Mouse (Mus musculus): ENCODE results near the gene Arhgap29.

The Arhgap29 gene

DNA sequence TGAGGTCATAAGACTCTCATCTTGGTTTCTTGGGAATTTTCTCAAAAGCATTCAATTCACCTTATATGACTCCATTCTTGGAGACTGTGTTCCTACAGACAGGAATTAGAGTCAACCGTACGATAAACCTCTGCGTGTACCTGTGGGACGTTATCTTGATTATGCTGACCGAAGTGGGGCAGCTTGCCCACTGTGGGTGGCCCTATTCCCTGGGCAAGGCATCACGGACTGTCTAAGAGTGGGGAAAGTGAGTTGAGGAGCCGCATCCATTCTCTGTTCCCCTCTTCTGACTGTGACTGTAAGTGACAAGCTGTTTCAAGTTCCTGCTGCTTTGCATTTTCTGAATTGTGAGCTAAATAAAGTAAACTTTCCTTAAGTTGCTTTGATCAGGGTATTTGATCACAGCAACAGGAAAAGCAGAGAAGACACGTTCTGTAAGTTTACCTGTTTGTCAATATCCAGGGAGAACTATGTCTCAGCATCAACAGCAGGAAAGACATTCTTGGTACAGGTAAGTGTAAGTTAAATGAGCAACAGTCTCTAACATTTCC, at the start of gene Arhgap29:
Gene Arhgap29 (plus strand): TSS at position 501 of the 551 bp plus-strand sequence.
- no peak for DNase-seq

DNA sequence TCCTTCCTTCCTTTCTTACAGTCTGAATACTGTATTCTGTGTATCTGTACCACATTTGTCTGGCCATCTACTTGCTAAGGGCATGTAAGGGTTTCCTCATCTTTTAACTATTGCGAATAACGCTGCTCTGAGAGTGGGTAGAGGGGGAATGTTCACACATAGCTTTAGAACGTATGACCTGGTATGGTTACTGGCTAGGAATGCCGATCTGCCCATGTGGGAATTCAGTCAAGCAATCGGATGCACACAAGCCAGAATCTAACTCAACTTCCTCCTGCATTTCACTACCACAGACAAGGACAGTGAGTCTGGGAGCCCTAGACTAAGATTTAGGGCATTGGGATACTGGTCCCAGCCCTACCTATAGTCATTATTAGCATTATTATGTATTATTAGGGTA, 49.6 kb upstream of the Arhgap29 start:
- DNase-seq, result no peak

DNA sequence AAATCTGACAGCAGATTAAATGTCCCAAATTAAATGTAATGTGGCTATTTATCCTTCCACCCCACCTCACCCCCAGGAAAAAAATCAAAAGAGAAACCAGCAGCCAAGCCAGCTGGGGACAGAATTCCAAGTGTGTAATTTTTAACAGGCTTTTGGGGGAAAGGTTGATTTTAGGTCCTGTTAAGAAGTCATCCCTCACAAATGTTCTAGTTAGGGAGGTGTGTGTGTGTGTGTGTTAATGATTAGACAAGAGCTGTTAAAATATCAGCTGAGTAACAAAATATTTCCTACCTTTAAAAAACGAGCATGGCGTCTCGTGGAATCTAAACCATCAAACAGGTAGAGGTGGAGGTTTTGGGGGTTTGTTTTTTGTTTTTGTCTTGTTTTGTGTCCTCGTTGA, 49.1 kb upstream of the Arhgap29 start:
- no peak for DNase-seq

DNA sequence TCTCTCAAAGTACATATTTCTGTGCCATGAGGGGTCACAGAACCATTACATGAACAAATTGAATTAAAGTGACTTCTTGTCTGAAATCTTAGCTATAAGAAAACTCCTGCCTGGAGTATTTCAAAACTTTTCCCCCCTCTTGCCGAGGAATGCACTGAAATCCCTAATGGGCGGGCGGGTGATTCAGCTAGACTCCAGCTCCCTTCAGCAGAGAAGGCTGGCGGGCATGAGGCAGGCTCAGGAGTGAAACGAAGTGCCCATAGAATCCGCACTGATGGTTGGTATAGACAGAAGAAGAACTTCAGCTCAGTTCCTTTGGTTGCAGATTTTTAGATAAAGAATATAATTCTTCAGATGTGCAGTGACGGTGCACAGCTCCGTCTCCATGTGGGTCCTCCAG, 48.6 kb upstream of the Arhgap29 start:
- DNase-seq, result no peak

DNA sequence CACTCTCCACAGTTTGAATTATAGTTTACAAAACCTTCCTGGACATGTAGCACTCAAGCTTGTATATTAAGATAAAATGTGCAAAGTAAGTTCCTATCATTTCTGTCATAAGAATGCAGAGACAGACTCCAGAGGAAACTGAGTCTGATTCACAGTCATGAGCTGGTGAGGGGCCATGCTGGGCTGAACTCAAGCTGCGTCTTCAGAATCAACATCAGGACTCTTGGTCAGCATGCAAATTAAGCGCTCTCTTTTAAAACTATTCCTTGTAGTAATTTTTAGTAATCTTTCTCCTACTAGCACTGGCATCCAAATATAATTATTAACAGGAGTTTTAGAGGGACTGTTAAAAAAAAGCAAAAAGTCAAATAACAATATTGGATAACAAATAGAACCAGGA, 47.9 kb upstream of the Arhgap29 start:
- DNase-seq, result no peak

DNA sequence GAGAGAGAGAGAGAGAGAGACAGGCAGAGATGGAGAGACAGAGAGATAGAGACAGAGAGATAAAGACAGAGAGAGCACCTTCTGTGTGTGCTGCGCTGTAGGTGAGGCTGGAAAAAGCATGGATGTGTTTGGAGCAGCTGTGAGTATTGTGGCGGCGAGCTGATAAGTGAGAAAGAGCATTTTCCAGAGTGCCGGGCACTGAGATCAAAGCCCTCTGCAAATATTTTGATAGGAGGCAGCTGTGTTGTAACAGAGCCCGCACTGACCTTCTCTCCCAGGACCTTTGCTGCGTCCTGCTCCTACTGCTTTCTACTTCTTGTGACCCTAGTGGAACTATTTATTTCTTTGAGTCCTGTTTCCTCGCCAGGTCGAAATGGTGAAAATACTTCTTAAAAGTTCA, 45.7 kb upstream of the Arhgap29 start:
- no peak for DNase-seq

DNA sequence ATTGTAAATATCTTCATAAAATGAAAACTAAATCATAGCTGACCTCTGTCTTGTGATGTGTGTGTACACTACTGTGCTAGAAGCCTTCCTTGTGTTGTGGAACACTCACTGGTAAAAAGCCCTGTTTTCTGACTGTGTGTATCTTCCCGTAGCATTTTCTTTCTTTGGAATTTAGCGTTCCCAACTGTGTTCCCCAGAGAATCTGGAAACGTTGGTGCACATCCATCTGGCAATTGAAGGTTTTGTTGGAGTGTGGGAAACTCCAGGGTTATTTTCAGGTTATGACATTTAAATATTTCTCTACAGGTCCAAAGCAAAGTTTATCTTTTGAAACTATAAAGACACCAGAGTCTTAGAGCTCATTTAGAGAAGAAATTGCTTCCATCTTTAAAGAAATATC, 43.2 kb upstream of the Arhgap29 start:
- no peak for DNase-seq

DNA sequence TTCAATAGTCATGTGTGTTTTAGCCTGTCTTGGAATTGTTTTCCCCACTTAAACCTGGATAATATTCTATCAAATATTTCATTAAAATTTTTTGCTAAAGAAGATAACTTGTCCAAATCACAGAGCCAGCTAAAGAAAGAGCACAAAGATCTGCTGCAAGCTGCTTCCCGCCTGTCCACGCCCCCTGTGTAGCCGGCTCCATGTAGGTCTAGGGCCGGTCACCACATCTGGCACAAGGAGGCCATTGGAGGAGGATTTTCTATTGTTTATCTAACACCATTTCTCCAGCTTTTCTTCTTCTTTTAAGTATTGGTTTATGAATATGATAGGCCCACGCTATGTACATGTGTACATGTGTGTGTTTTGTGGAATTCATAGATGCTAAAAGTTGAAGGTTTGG, 38.9 kb upstream of the Arhgap29 start:
- DNase-seq, result no peak

DNA sequence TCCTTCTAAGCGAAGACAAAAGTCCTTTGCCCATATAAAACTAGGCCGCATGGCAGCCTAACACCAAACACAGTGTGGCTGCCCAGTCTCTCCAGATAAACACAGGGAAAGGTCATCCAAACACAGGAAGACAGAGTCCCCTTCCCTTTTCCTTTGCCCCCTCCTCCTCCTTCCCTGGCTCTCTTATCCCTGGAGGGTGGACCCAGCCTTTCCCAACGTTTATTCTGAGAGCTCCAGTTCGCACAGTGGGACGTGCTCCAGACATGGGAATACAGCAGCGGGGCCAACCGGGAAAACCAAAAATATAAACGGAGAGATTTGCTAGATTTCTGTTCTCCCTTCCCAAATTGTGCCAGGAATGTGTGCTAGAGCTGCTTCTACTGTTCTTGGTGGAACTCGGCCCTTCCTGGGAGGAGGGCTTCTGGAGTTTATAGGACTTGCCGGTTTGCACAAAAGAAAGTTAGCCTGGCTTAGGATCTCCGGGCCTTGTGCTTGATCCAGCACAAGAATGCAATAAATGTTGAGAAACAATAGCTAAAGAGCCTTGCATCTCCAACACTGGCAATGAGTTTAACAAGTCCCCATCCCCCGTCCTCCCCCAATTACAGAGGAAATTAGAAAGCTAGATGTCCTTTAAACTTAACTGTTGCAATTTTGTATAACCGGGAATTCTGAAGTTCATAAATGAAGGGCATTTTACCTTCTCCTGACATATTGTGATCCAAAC, 37.7 kb upstream of the Arhgap29 start:
- no peak for DNase-seq

DNA sequence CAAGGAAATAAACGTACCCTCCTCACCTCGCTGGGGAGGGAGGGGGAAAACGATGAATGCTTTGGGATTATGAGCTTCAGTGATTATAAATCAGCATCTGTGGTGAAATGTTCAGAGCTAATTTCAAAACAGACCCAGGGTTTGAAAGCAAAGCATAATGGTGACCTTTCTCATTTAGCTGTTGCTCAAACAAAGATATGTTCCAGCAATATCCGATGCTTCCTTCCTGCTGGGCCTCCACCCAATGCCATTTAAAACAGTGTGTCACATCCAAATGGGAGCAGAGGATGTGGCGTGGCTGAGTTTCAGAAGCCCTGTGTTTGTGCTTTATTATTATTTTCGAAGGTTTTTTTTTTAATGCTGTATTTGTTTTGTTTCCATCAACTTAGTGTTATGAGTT, 37.1 kb upstream of the Arhgap29 start:
- no peak for DNase-seq

DNA sequence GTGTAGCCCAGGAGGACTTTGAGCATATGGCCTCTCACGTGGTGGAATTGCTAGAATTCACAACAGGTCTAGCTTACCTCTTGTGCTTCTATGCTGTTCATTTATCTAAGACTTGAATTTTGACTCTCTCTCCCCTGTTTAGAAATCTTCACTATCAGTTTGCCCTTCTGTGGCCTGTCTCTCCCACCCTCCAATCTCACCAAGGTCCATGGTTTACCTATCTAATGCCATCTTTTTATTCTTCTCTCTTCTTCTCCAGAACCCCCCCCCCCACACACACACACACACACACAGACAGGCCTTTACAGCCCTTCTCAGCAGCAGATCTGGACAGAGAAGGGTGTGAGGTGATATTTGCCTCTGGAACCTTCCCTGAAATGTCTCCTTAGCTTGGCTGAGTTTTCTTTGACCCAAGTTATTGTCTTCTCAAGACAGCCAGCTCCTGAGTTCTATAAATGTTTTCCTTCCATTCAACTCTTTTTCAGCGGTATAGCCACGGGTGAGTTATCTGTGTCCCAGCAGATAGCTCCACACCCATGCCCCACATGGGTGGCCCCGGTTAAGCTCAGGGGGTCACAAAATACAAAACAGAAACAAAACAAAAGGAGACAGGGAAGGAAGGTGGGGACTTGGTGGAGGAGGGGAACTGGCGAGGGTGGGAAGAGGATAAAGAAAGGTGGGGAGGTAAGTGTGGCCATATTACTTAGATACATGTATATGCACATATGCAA, 35.4 kb upstream of the Arhgap29 start:
- no peak for DNase-seq

DNA sequence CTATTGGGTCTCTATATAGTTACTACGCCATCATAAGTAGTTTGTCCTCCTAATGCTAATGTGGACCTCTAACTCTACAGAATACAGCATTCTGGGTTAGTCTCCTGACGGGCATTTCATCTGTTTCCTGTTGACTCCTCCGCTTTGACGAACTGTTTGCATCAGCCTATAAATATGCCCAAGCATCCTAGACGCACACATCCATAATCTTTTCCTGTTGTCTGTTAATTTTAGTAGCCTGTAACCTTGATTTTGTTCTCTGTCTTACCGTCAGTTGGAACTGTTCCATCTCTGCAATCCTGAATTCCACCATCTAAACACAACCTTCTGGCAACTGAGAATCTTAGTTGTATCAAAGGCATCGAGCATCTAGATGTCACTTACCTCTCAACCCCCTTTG, 34.7 kb upstream of the Arhgap29 start:
- DNase-seq, result no peak

DNA sequence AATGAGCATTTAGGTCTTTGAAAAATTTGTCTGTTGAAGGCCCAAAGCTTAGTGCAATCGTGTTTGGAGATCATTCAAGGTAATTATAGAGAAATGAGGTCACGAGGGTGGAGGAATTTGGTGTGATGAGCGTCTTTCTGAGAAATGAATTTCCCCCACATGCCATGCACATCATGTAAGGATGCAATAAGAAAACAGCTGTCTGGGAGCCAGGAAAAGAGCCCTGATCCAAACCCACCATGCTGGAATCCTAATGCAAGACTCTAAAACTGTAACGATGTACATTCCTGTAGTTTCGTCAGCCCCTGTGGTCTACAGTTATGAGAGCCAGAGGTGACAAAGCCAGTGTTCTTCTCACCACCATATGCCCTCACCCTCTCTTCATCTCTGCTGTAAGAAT, 32.4 kb upstream of the Arhgap29 start:
- no peak for DNase-seq

DNA sequence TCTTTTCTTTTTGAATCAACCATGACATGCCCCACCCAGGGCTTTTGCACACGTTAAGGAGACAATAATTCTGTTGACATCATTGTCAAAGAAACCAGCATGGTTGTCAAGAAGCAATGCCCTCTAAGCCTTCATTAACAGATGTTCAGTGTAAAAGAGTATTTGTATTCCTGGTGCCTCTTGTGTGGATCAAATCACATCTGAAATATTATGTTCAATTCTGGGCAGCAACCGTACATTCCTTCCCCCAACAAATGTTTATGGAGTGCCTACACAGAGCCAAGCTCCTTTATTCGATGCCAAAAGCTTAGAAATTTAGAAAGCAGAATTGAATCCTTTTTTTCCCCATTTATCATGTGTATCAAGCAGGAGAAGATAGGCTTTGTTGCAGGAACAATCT, 31.6 kb upstream of the Arhgap29 start:
- DNase-seq, result no peak

DNA sequence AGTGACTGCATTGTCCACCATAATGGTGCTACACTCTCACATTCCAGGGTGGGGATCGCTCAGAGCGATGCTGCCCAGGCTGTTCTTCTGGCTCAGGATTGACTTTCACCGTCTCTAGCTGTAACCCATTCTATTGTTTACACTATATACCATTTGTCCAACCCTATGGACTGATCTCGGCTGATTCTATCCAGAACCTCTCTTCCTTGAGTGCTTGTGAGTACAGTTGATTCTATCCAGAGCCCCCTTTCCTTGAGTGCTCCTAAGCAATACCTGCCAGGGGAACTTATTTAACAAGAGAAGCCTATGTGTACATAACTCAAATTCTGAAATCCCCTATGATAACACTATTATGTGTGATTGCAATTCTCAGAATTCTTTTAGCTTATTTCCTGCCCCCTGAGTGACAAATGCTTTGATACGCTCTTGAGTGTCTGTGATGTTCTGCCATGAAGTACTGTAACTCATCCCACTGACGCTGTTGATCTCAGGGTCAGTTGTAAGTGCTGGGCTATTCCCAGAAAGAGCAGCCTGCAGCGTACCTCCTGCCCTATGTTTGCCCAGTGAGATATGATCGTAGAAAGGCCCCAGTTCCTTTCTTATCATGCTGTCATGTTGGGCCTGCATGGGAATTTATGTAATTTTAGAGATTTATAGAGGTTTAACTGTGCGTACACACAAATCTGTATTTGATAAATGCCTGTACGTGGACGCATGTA, 27.4 kb upstream of the Arhgap29 start:
- DNase-seq, result no peak

DNA sequence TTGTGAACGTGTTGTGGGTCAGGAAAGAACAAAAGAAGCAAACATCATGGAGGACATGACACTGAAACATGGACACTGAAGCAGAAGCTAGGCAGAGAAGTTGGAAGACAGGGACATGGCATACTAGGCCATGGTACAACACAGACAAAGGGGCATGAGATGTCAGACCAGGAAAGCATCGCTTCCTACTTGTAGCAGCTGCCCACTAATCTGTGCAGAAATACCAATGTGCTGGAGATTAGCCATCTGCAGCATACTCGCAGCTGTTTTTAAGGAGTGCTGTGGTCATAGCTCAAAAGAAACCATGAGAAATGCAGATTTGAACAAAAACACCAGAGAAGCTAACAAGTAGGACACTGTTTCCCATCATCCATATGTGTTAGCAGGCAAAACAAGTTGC, 24.7 kb upstream of the Arhgap29 start:
- DNase-seq, result no peak

DNA sequence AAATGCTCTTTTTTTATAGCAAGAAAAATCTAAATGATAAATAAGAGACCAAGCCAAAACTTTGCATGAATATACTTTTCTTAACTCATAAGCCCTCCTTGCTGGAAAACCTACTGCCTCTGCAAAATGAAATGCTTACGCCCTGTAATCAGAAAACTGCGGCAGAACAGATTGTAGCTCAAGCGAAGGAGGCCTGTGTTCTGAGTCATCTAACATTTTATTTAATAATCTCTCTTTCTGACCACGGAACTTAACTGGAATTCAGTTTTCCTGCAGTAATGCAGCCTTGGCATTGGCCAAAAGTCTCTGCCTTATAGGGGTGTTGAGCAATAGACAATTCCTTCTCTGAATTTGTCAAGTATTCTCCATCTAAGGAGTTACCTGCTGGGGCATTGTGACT, 19.5 kb upstream of the Arhgap29 start:
- no peak for DNase-seq

DNA sequence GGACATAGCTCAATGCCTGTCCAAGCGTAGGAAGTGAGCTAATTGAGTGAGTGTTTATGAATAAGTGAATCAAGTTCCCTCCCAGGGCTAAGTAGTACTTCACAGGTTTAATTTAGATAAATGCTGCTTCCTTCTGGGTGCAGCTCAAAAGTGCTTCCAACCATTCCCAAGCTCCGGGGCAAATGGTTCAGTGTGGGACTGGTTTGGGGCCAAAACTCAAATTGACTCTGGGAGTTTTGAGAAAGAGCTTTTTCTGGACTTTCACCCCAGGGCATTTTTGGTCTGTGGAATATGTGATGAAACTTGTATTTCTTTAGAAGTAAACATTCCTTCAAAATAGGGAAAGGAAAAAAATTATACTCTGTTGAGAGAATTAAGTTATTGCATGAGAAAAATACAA, 16.1 kb upstream of the Arhgap29 start:
- no peak for DNase-seq

DNA sequence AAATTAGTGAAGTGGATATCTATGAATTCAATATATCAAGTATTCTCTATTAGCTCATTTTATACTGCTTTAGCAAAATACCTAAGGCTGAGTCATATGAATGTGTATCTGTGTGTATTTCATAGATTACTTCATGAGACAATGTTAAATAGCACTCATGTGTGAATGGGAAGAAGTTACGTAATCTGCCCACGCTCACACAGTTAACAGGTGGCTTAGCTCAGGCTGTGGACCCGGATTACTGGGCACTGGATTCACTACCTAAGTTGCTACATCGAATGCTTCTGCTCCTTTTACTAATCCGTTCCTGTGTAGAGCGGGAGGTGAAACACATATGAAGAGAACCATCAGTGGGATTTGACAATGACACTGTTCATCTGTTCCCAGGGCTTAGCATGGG, 15.3 kb upstream of the Arhgap29 start:
- no peak for DNase-seq

DNA sequence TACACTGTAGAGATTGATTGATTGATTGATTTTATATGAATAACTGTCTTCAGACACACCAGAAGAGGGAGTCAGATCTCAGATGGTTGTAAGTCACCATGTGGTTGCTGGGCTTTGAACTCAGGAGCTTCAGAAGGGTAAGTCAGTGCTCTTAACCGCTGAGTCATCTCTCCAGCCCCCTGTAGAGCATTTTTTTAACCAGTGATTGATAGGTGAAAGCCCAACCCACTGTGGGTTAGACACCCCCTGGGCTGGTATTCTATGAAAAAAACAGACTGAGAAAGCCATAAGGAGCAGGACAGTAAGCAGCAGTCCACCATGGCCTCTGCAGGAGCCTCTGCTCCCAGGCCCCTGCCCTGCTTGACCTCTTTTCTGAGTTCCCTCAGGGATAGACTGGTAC, 12.7 kb upstream of the Arhgap29 start:
- no peak for DNase-seq

DNA sequence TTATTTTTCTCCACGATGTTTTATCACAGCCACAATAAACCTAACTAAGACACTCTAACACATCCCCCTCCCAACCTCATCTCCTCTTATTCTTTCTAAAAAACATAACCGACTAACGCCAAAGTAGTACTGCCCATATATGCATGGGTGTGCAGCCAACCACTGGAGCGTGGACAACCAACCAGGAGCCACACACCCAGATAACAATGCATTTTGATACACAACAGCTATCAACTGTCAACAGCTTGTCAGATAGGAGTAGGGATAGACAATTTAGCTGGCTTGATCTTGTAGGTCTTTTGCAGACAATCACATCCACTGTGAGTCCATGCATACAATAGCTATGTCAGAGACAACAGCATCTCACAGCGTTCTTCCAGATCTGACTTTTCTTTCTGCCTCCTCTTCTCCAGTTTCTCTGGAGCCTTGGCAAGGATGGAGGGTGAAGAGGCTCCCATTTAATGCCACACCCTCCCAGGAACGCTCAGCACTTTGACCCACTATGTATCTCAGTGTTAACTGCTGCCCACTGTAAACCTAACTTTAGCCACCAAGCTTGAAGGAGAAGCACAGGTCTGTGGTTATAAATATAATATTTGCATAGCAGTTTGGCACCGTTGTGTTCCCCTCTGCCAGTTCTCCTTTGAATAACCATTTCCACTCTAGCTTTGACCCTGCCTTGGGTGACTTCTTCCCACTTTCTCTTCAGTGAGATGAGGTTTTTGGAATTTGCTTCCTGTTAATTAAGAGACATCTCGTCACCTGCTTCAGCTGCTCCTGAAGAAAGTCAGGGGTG, 12.0 kb upstream of the Arhgap29 start:
- DNase-seq, result no peak

DNA sequence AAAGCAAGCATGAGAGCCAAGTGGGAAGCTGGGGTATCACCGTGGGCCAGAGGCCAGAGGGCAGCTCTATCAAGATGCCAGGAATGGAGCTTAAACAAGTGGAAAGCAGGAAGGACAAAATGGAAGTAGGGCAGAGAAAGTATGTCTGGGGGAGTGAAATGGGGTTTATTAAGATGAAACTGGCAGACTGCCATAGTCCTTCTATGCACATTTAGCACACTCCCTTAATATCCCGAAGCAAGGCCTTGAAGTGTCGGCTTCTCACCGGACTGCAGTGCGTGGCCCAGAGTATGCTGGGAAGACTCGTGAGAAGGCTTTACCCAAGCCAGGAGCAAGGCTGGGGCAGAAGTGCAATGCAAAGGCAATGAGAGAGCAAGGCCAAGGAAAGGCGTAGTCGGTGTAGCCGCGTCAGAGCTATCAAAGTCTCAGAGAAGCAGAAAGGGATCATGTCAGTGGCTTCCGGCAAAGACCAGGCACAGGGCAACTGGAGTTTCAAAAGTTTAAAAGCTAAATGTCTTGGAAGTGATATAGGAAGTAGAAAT, 11.1 kb upstream of the Arhgap29 start:
- no peak for DNase-seq

DNA sequence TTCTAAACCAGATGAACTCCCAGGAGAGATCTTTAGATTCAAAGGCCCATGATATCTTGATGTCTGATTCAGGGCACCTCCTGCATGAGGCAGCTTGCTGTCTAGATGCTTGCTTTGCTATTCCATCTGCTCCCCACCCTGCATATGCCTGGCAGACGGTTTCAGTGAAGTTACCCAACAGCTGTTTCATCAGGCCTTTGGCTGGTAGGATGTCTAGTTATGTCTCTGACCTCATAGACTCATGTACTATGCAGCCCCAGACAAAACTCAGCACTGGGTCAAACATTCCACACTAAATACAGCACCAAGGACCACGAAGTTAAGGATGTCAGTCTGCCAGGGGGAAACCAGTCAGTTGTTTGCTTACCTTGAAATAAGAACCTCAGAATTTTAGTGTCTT, 6.4 kb upstream of the Arhgap29 start:
- no peak for DNase-seq

All from B cell, adult 2 months (primary cell).